Mouse (Mus musculus): ENCODE measurements around the gene Tram2.

- TF ChIP-seq EP300 (IDR thresholded peaks at IDR 0.05; ENCODE audit: low read depth) (no peak), CTCF (IDR thresholded peaks at IDR 0.05; ENCODE audit: low read depth) (no peak)
These were observed 41.0 kb downstream of the Tram2 start for GRCm38 (mm10) chr1:21037881-21038601.
